ENCODE assay signal across 18 mouse cellular contexts in the genomic region with DNA sequence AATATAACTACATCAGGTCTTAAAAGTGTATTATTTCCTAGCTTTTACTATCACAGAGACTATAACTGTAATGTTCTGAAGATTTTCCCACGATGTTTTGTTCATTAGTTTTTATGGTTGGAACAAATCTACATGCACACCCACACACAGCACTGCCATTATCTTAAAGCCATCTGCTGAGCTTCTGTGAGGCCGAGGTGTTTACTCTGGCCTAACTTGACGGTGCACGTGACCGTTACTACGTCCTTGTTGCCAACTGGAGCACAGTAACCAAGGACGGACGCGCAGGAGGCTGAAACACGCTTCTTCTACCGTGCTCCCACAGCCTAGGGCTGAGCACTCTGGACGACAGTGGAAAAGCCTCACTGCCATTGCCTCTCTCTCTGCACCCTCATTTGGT. TPM values are rescaled to one million over a fixed set of nuclear protein-coding genes. Genes with fewer than 3 reads are reported as not detected.
A peak's percentile ranks its signal among the peaks of the same experiment; 100 is the strongest.
DNase-seq lines count a peak whose midpoint lies in the region; ATAC-seq and TF ChIP-seq lines count a peak whose summit lies in the region.
"Had no signal": no experiment of that assay in that cellular context is flagged by ENCODE, and none has a peak within 500 bp of the region (broad histone marks: within the 10 kb centered on the region; RNA-seq: fewer than 3 reads in every experiment).

No protein-coding gene starts in this region.

- peak; percentile 32 to 54 for DNase-seq in left cerebral cortex, adult 18-20 months (ENCODE audit: low spot score in 2 of 2)
- no peak for DNase-seq in left cerebral cortex, postnatal 10 days (ENCODE audit: extremely low spot score in 1 of 2, low spot score in 2 of 2)
- peak; percentile 46 to 70 for DNase-seq in layer of hippocampus, adult 2 months (ENCODE audit: low spot score in 2 of 2)
- DNase-seq in right cerebral cortex, postnatal 10 days (ENCODE audit: low spot score in 2 of 2) = peak; percentile 41 to 62
- no peak for DNase-seq in heart, postnatal 25 days (ENCODE audit: low spot score)
- no peak for DNase-seq in gastrocnemius, postnatal 25 days
- DNase-seq: adrenal gland, postnatal 14 days; cerebellum, adult 9-10 months; gastrocnemius, adult 2 months; heart, postnatal 36 days; liver had no signal

- no peak for TF ChIP-seq CTCF in layer of hippocampus, adult 2 months (conservative IDR thresholded peaks at IDR 0.05)

- ATAC-seq in activated CD4-positive, CD25-positive, alpha-beta regulatory T cell, adult 4 months = peak; percentile 27

- 0 out of 2 replicates have a peak overlapping the region, but pooled peaks have one; percentile 5 for H3K27ac ChIP-seq in layer of hippocampus, adult 2 months
- H3K27ac ChIP-seq: gastrocnemius, adult 2 months; heart, embryonic 10.5 days; kidney, embryonic 15.5 days; left cerebral cortex, adult 2 months; lung, embryonic 15.5 days; neural tube, embryonic 15.5 days had no signal

- intact Hi-C loops in left cerebral cortex, postnatal 10 days (cut with DNase I) = no loop called here
- intact Hi-C loops in heart, postnatal 25 days (cut with DNase I) = no loop called here

- no peak overlapping the region for H3K4me3 ChIP-seq in layer of hippocampus, adult 2 months
- H3K4me3 ChIP-seq: gastrocnemius, adult 2 months; heart, embryonic 10.5 days; kidney, embryonic 15.5 days; left cerebral cortex, adult 2 months; lung, embryonic 15.5 days; megakaryocyte, embryonic 14.5 days; neural tube, embryonic 15.5 days had no signal

RNA-seq across cellular contexts. Expression of a gene that starts 28.1 kb away (rescaled TPM):
- total RNA-seq in left cerebral cortex, adult 18-20 months (2021) = 10 to 100 TPM; 11.5 to 13.0 TPM
- 1 to 10 TPM; 5.5 to 6.9 TPM for total RNA-seq in left cerebral cortex, postnatal 10 days (2021)
- polyA plus RNA-seq in activated CD4-positive, CD25-positive, alpha-beta regulatory T cell, adult 4 months (2017; shearing (Covaris generic)) = 10 to 100 TPM; 34.2 to 45.0 TPM
- 1 to 10 TPM; 8.4 to 9.0 TPM for total RNA-seq in layer of hippocampus, adult 2 months (2021)
- 1 to 10 TPM; 6.4 to 8.4 TPM for total RNA-seq in heart, postnatal 25 days (2021)
- 1 to 10 TPM; 6.6 to 6.7 TPM for total RNA-seq in gastrocnemius, postnatal 25 days (2021)

RNA-seq across cellular contexts. Expression of a gene that starts 33.0 kb away (rescaled TPM):
- total RNA-seq in left cerebral cortex, adult 18-20 months (2021) = 10 to 100 TPM; 51.0 to 56.4 TPM
- 10 to 100 TPM; 46.7 to 48.0 TPM for total RNA-seq in left cerebral cortex, postnatal 10 days (2021)
- polyA plus RNA-seq in activated CD4-positive, CD25-positive, alpha-beta regulatory T cell, adult 4 months (2017; shearing (Covaris generic)) = 10 to 100 TPM; 76.6 to 81.2 TPM
- 10 to 100 TPM; 55.9 to 64.2 TPM for total RNA-seq in layer of hippocampus, adult 2 months (2021)
- total RNA-seq in heart, postnatal 25 days (2021) = 10 to 100 TPM; 14.3 to 15.9 TPM
- 1 to 10 TPM; 8.6 to 9.4 TPM for total RNA-seq in gastrocnemius, postnatal 25 days (2021)

Comparison
In these comparisons a context has a peak if more than half of its experiments do, and no peak if none do; other contexts are left out.
1. DNase-seq: peak in left cerebral cortex, adult 18-20 months (2 of 2), layer of hippocampus, adult 2 months (2 of 2) and right cerebral cortex, postnatal 10 days (2 of 2); none in left cerebral cortex, postnatal 10 days (0 of 2), heart, postnatal 25 days (single experiment) and gastrocnemius, postnatal 25 days (single experiment).